Mouse (Mus musculus) limb, embryonic 11.5 days (tissue): ENCODE measurements at regions not wholly inside any gene's neighbourhood (a gene's known extent, or its start where the extent isn't known, plus 50 kb on each side); places are given as distances from the start of the nearest gene placed in this dataset.
A peak's percentile ranks its signal among the peaks of the same experiment; 100 is the strongest.

Experiments
- ATAC-seq: fragments of 200-750 bp; cut with Nextera tagmentation; 2 replicates; pipeline ENCODE4 v1.8.0; 2017; ENCODE audit warnings: low read depth; ENCODE audit not compliant: insufficient number of reproducible peaks, low FRiP score, low TSS enrichment
- DNase-seq: peaks from one replicate; pipeline ENCODE4 v3.0.0-alpha.2; 2015; ENCODE audit warnings: low spot score
- H3K27ac ChIP-seq: fragments of 300-500 bp; sonication (generic); replicated peaks from 2 replicates; pipeline ENCODE4 v1.5.1; 2014; ENCODE audit warnings: low read depth, mild to moderate bottlenecking, low read length
- H3K27me3 ChIP-seq: fragments of 300-500 bp; sonication (generic); 2 replicates; pipeline ENCODE4 v1.6.1; 2014; ENCODE audit warnings: mild to moderate bottlenecking, low read length, mixed read lengths; ENCODE audit not compliant: control insufficient read depth, insufficient read depth
- H3K36me3 ChIP-seq: fragments of 300-500 bp; sonication (generic); 2 replicates; pipeline ENCODE4 v1.6.1; 2014; ENCODE audit warnings: mild to moderate bottlenecking, low read length, moderate library complexity, mixed read lengths; ENCODE audit not compliant: control insufficient read depth, insufficient read depth
- H3K4me1 ChIP-seq: fragments of 300-500 bp; sonication (generic); 2 replicates; pipeline ENCODE4 v1.6.1; 2014; ENCODE audit warnings: low read length, mixed read lengths; ENCODE audit not compliant: control insufficient read depth, insufficient read depth
- H3K4me2 ChIP-seq: fragments of 300-500 bp; sonication (generic); 2 replicates; pipeline ENCODE4 v1.6.1; 2014; ENCODE audit warnings: low read depth, mild to moderate bottlenecking, moderate library complexity; ENCODE audit not compliant: severe bottlenecking
- H3K4me3 ChIP-seq: fragments of 300-500 bp; sonication (generic); 2 replicates; pipeline ENCODE4 v1.5.1; 2014; ENCODE audit warnings: low read depth, low read length
- H3K9ac ChIP-seq: fragments of 300-500 bp; sonication (generic); 2 replicates; pipeline ENCODE4 v1.6.1; 2014; ENCODE audit warnings: mild to moderate bottlenecking, low read length
- H3K9me3 ChIP-seq: fragments of 300-500 bp; sonication (generic); 2 replicates; pipeline ENCODE4 v1.6.1; 2016; ENCODE audit warnings: low read length; ENCODE audit not compliant: control insufficient read depth
- WGBS: fragments of 180-500 bp; shearing (Covaris S2); extraction: QIAGEN DNeasy Blood & Tissue Kit; methylation state at CpG from one replicate; pipeline ENCODE4 v1.1.7; 2014; 5-methylcytosine and 5-hydroxymethylcytosine counted together

DNA sequence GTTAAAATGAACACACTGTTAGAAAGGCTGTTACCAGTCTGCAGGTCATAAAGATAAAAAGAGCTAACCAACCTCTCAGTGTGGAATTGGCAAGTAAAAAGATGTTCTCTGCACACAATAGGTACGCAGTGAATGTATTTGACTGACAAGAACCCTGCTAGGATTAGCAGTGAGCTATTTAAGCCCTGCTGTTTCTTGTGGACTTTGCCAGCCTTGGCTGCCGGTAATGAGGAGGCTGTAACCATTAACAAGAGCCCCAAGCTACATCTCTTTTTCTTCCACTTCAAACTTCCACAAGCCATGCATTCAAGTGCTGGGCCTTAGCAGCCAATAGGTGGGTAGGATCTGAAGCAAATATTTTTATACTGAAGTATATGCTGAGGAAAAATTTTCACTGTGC is 717.5 kb downstream of the Cypt12 start:
- ATAC-seq (no peak), DNase-seq (peak; percentile 23)
- Histone ChIP-seq H3K4me1 (no peaks in the 10 kb centered on the region), H3K9ac (no peak overlapping the region), H3K36me3 (no peaks in the 10 kb centered on the region), H3K27me3 (no peaks in the 10 kb centered on the region), H3K27ac (no peak overlapping the region), H3K4me3 (no peak overlapping the region), H3K9me3 (no peaks in the 10 kb centered on the region), H3K4me2 (no peak overlapping the region)
- WGBS = 17% methylated on average over 2 of the region's 2 CpGs

DNA sequence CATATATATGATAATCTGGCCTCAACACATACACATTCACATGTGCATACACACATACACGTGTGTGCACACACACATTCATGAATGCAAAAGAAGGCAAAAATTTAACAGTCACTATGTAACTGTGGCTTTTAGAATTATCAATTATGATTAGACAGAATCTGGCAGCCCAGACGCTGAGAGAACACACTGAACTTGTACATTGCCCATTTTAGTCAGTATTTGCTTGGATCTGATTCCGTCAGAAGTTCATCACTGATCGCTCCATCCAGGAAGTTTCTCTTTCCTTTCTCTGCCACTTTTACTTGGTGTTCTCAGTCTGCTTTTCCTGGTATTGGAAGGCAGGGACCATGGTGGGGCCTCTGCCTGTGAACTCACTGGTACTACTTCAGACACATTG is 719.5 kb downstream of the Cypt12 start:
- Histone ChIP-seq H3K27ac (no peak overlapping the region), H3K27me3 (no peaks in the 10 kb centered on the region), H3K4me2 (no peak overlapping the region), H3K9me3 (no peaks in the 10 kb centered on the region), H3K9ac (no peak overlapping the region), H3K4me3 (no peak overlapping the region), H3K36me3 (no peaks in the 10 kb centered on the region), H3K4me1 (no peaks in the 10 kb centered on the region)
- ATAC-seq (no peak), DNase-seq (no peak)
- 92% methylated on average over 4 of the region's 4 CpGs for WGBS

DNA sequence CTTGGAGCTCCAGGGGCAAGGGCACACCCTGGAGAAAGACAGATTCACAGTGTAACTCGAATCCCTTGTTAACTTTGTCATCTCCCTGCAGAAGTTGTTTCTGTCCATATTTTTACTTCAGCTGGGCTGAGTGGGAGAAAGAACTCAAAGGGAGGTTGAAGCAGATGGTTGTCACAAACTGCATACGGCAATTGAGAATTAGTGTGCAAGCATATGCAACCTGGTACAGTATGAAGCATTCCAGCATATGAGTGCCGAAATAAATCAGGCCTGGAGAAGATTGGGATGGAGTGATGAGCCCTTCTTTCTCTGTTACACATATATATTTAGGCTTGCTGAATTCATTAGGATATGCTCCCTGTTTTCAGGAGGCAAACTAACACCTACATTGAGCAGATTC is 720.7 kb downstream of the Cypt12 start:
- no peaks in the 10 kb centered on the region for H3K4me1 ChIP-seq
- no peaks in the 10 kb centered on the region for H3K9me3 ChIP-seq
- ATAC-seq (no peak), DNase-seq (no peak)
- H3K36me3 ChIP-seq = no peaks in the 10 kb centered on the region
- no peak overlapping the region for H3K9ac ChIP-seq
- no peak overlapping the region for H3K27ac ChIP-seq
- no peak overlapping the region for H3K4me2 ChIP-seq
- no peaks in the 10 kb centered on the region for H3K27me3 ChIP-seq
- WGBS = 85% methylated on average over 3 of the region's 3 CpGs
- H3K4me3 ChIP-seq = no peak overlapping the region

DNA sequence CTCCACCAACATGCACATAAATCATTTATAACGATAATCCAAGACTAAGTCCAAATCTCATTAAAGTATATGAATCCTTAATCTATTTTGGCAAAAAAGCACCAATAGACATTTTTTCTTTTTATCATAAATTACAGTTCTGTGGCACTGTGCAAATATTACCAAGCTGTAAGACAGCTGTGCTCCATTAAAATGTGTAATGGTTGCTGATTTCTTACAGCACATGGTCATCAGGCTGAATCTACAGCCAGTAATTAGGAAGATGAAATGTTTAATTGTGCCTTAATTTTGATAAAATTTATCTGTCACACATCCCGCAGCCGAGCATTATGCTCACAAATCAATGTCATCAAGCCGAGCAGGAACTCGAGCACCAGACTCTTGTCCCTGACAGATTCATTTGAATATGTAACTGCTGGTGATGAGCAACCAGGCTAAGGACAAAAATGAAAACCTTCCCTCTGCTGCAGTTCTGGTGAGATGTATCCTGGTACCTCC is 722.0 kb downstream of the Cypt12 start:
- ATAC-seq = no peak
- Histone ChIP-seq H3K4me2 (no peak overlapping the region), H3K27ac (no peak overlapping the region), H3K36me3 (no peaks in the 10 kb centered on the region), H3K9me3 (no peaks in the 10 kb centered on the region), H3K4me3 (no peak overlapping the region), H3K4me1 (no peaks in the 10 kb centered on the region), H3K27me3 (no peaks in the 10 kb centered on the region), H3K9ac (no peak overlapping the region)
- no peak for DNase-seq
- WGBS = 70% methylated on average over 5 of the region's 5 CpGs

DNA sequence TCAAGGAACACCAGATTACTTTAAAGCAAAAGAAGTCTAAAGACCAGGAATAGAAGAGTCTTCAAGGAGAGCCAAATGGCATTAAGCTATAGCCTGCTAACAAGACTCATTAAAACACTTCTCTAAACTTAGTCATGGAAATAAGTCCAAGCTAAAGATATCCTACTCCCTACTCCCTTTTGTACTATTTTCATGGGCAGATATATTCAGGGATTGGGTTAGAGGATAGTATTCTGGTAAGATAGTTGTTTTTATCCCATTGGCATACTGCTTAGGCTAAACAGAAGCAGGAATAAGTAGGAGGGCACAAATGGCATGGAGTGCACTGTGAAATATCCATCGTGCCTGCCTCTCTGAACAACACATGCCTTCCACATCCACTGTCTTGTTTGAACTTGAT is 723.5 kb downstream of the Cypt12 start:
- Histone ChIP-seq H3K9me3 (no peaks in the 10 kb centered on the region), H3K27ac (no peak overlapping the region), H3K9ac (no peak overlapping the region), H3K4me1 (no peaks in the 10 kb centered on the region), H3K27me3 (no peaks in the 10 kb centered on the region), H3K36me3 (no peaks in the 10 kb centered on the region), H3K4me3 (no peak overlapping the region), H3K4me2 (no peak overlapping the region)
- no peak for ATAC-seq
- no peak for DNase-seq
- whole genome bisulfite sequencing = 81% methylated on average over 1 of the region's 1 CpGs

DNA sequence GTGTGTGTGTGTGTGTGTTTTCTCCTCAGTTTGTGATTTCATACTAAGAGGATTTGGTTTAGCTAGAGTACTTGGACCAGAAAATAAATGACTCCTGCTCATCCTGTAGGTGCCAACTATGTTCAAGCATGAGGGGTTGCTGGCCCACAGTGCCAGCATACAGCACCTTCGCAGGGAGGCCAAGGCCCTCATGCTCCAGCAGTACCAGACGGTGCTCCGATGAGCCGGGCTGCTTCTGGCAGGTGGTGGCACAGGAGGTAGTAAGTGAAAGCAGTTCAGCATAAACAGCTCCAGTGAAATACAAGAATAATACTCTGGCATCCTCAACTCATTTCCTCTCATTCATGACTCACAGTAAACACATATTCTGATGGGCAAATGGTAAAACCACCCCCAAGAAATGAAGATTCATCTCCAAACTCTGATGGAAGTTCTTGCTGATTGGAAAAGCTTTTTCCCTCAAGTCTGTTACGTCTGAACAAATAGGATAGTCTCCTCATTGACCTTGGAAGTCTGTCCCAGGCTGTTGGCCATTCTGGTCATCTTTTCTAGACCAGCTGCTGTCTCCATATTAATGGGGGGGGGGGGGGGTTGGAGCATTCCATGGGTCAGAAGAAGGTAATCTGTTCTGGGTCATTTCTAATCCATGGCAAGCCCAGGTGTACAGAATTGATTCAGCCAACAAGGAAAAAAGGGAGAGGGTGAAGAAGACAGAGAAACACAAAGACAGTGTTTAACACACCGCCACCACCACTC is 735.3 kb downstream of the Cypt12 start:
- Histone ChIP-seq H3K27me3 (no peaks in the 10 kb centered on the region), H3K27ac (no peak overlapping the region), H3K9me3 (no peaks in the 10 kb centered on the region), H3K9ac (no peak overlapping the region), H3K4me2 (no peak overlapping the region), H3K36me3 (no peaks in the 10 kb centered on the region), H3K4me3 (no peak overlapping the region), H3K4me1 (no peaks in the 10 kb centered on the region)
- ATAC-seq (no peak), DNase-seq (no peak)
- 84% methylated on average over 6 of the region's 6 CpGs for WGBS

DNA sequence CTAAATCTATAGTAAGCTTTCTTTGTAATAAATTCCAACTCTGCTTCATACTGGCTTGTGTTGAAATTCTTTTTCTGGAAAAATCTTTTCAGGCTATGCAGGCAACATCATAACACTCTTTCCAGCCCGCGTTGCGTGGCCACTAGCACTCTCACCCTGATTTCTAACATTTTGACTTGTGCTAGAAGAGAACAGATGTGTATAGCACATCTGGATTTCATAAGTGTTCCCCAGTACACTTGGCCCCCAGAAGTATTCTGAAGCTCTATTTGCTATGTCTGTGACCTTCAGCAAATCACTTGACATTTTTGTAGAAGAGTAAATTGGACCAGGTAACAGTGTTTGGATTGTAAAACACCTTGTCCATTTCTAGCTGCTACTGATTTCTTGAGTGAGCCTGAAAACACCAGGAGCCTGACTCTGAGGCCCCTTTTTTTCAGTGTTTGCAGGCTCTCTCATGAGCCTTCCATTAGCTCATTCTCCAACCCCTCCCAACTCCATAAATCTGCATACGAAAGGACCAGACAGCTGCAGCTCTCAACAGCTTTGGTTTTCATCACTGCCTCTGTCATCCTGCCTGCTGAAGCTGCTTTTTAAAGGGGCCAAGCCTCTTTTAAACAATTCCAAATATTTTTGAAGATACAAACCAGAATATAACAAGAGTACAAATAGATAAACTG is 747.0 kb downstream of the Cypt12 start:
- 0 out of 2 replicates have a peak, but pooled peaks cover 4% of the 10 kb centered on the region for H3K4me1 ChIP-seq
- no peak overlapping the region for H3K4me3 ChIP-seq
- H3K4me2 ChIP-seq = no peak overlapping the region
- H3K36me3 ChIP-seq = no peaks in the 10 kb centered on the region
- no peaks in the 10 kb centered on the region for H3K9me3 ChIP-seq
- WGBS = 29% methylated on average over 4 of the region's 4 CpGs
- DNase-seq (peak; percentile 29), ATAC-seq (peak; percentile 82; the same call in 1 of the 2 replicates)
- no peaks in the 10 kb centered on the region for H3K27me3 ChIP-seq
- H3K27ac ChIP-seq = 0 out of 2 replicates have a peak overlapping the region, but pooled peaks have one; percentile 36
- no peak overlapping the region for H3K9ac ChIP-seq

DNA sequence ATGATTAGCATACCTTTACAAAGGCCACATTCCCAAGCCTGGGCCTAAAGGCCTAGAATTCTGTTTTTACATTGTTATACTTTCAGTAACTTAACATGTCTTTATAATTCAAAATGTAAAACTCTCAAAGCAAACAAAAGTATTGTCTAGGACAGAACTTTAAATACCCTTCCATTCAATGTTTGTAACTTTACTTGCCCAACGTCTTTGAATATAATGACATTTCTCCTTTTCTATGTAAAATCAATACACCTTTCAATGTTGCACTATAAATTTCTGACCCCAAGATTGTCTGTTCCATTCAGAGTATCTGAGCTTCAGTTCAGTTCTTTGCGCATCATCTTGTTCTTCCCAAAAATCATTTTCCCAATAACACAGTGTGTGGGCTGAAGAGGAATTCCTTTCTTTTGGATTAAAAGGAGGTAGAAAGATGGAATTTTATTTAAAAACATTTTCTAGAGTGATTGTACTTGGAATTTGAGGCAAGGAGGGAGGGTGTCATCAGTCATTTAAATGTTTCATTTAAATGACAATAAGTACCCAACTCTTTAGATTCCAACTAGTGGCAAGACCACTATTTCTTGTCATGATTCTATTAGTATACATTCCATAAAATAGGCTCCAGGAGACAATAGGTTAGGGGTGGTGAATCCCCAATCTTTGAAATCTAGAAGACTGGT is 748.9 kb downstream of the Cypt12 start:
- Histone ChIP-seq H3K4me3 (no peak overlapping the region), H3K9ac (no peak overlapping the region), H3K4me1 (0 out of 2 replicates have a peak, but pooled peaks cover 4% of the 10 kb centered on the region), H3K36me3 (no peaks in the 10 kb centered on the region), H3K9me3 (no peaks in the 10 kb centered on the region), H3K4me2 (no peak overlapping the region), H3K27me3 (no peaks in the 10 kb centered on the region), H3K27ac (no peak overlapping the region)
- 90% methylated on average over 2 of the region's 2 CpGs for WGBS
- ATAC-seq = no peak
- no peak for DNase-seq
